Mouse (Mus musculus): ENCODE results near the gene Tmem132d. TPM values are rescaled to one million over a fixed set of nuclear protein-coding genes. Genes with fewer than 3 reads are reported as not detected.

The Tmem132d gene
- polyA plus RNA-seq, 1 experiment, result 5.3 TPM

GRCm38 (mm10) chr5:127885566-127886505, 547.0 kb downstream of the Tmem132d start:
- WGBS, result 92% methylated on average over 18 of the region's 18 CpGs
- H3K4me1 ChIP-seq (ENCODE audit: control insufficient read depth, insufficient read depth, low read length), result no peaks in the 10 kb centered on the region
- DNase-seq, result no peak
- TF ChIP-seq CTCF (IDR thresholded peaks at IDR 0.05; ENCODE audit: insufficient read depth, low read length) (no peak), POLR2A (IDR thresholded peaks at IDR 0.05; ENCODE audit: borderline replicate concordance, extremely low read depth, low read depth, low read length) (no peak)
- H3K4me3 ChIP-seq (replicated peaks; ENCODE audit: extremely low read depth, low read depth, low read length), result no peak overlapping the region

GRCm38 (mm10) chr5:127883021-127883420, 549.9 kb downstream of the Tmem132d start:
- no peak for DNase-seq
- WGBS, result 68% methylated on average over 9 of the region's 10 CpGs
- no peak for TF ChIP-seq POLR2A (IDR thresholded peaks at IDR 0.05; ENCODE audit: borderline replicate concordance, extremely low read depth, low read depth, low read length)
- TF ChIP-seq CTCF (IDR thresholded peaks at IDR 0.05; ENCODE audit: insufficient read depth, low read length), result no peak

GRCm38 (mm10) chr5:127874461-127874860, 558.4 kb downstream of the Tmem132d start:
- no peak for TF ChIP-seq CTCF (IDR thresholded peaks at IDR 0.05; ENCODE audit: insufficient read depth, low read length)
- TF ChIP-seq POLR2A (IDR thresholded peaks at IDR 0.05; ENCODE audit: borderline replicate concordance, extremely low read depth, low read depth, low read length), result no peak
- H3K4me1 ChIP-seq (ENCODE audit: control insufficient read depth, insufficient read depth, low read length), result no peaks in the 10 kb centered on the region
- no peak overlapping the region for H3K4me3 ChIP-seq (replicated peaks; ENCODE audit: extremely low read depth, low read depth, low read length)
- no peak for DNase-seq
- 78% methylated on average over 6 of the region's 6 CpGs for WGBS

More at GRCm38 (mm10) chr5:127883021-127883420, 549.9 kb downstream of the Tmem132d start:
- no peaks in the 10 kb centered on the region for H3K4me1 ChIP-seq (ENCODE audit: control insufficient read depth, insufficient read depth, low read length)
- no peak overlapping the region for H3K4me3 ChIP-seq (replicated peaks; ENCODE audit: extremely low read depth, low read depth, low read length)

- TF ChIP-seq POLR2A (IDR thresholded peaks at IDR 0.05; ENCODE audit: borderline replicate concordance, extremely low read depth, low read depth, low read length) (no peak), CTCF (IDR thresholded peaks at IDR 0.05; ENCODE audit: insufficient read depth, low read length) (no peak)
- no peak for DNase-seq
- 84% methylated on average over 6 of the region's 6 CpGs for WGBS
- H3K4me1 ChIP-seq (ENCODE audit: control insufficient read depth, insufficient read depth, low read length), result no peaks in the 10 kb centered on the region
- no peak overlapping the region for H3K4me3 ChIP-seq (replicated peaks; ENCODE audit: extremely low read depth, low read depth, low read length)
Observed at GRCm38 (mm10) chr5:127865157-127865556, 567.7 kb downstream of the Tmem132d start.

GRCm38 (mm10) chr5:127859719-127860118, 573.2 kb downstream of the Tmem132d start:
- Histone ChIP-seq H3K4me1 (ENCODE audit: control insufficient read depth, insufficient read depth, low read length) (no peaks in the 10 kb centered on the region), H3K4me3 (replicated peaks; ENCODE audit: extremely low read depth, low read depth, low read length) (no peak overlapping the region)
- no peak for DNase-seq
- 66% methylated on average over 2 of the region's 2 CpGs for WGBS
- TF ChIP-seq CTCF (IDR thresholded peaks at IDR 0.05; ENCODE audit: insufficient read depth, low read length), result no peak

- no peak for TF ChIP-seq POLR2A (IDR thresholded peaks at IDR 0.05; ENCODE audit: borderline replicate concordance, extremely low read depth, low read depth, low read length)
- TF ChIP-seq CTCF (IDR thresholded peaks at IDR 0.05; ENCODE audit: insufficient read depth, low read length), result no peak
- Histone ChIP-seq H3K4me1 (ENCODE audit: control insufficient read depth, insufficient read depth, low read length) (no peaks in the 10 kb centered on the region), H3K4me3 (replicated peaks; ENCODE audit: extremely low read depth, low read depth, low read length) (no peak overlapping the region)
- no peak for DNase-seq
- 77% methylated on average over 1 of the region's 1 CpGs for WGBS
Observed at GRCm38 (mm10) chr5:127852305-127852704, 580.6 kb downstream of the Tmem132d start.

GRCm38 (mm10) chr5:127831791-127832190, 601.1 kb downstream of the Tmem132d start:
- WGBS, result 87% methylated on average over 2 of the region's 2 CpGs
- H3K4me3 ChIP-seq (replicated peaks; ENCODE audit: extremely low read depth, low read depth, low read length), result no peak overlapping the region
- TF ChIP-seq CTCF (IDR thresholded peaks at IDR 0.05; ENCODE audit: insufficient read depth, low read length), result no peak
- no peak for TF ChIP-seq POLR2A (IDR thresholded peaks at IDR 0.05; ENCODE audit: borderline replicate concordance, extremely low read depth, low read depth, low read length)
- no peak for DNase-seq
- no peaks in the 10 kb centered on the region for H3K4me1 ChIP-seq (ENCODE audit: control insufficient read depth, insufficient read depth, low read length)

GRCm38 (mm10) chr5:127830831-127831230, 602.0 kb downstream of the Tmem132d start:
- Histone ChIP-seq H3K4me1 (ENCODE audit: control insufficient read depth, insufficient read depth, low read length) (no peaks in the 10 kb centered on the region), H3K4me3 (replicated peaks; ENCODE audit: extremely low read depth, low read depth, low read length) (no peak overlapping the region)
- WGBS, result 50% methylated on average over 1 of the region's 1 CpGs
- DNase-seq, result no peak
- no peak for TF ChIP-seq POLR2A (IDR thresholded peaks at IDR 0.05; ENCODE audit: borderline replicate concordance, extremely low read depth, low read depth, low read length)
- no peak for TF ChIP-seq CTCF (IDR thresholded peaks at IDR 0.05; ENCODE audit: insufficient read depth, low read length)

- Histone ChIP-seq H3K4me1 (ENCODE audit: control insufficient read depth, insufficient read depth, low read length) (no peaks in the 10 kb centered on the region), H3K4me3 (replicated peaks; ENCODE audit: extremely low read depth, low read depth, low read length) (no peak overlapping the region)
- WGBS, result 88% methylated on average over 6 of the region's 6 CpGs
- TF ChIP-seq CTCF (IDR thresholded peaks at IDR 0.05; ENCODE audit: insufficient read depth, low read length), result no peak
- DNase-seq, result no peak
Observed at GRCm38 (mm10) chr5:127828756-127829155, 604.1 kb downstream of the Tmem132d start.

GRCm38 (mm10) chr5:127821960-127822359, 610.9 kb downstream of the Tmem132d start:
- TF ChIP-seq POLR2A (IDR thresholded peaks at IDR 0.05; ENCODE audit: borderline replicate concordance, extremely low read depth, low read depth, low read length) (no peak), CTCF (IDR thresholded peaks at IDR 0.05; ENCODE audit: insufficient read depth, low read length) (no peak)
- no peaks in the 10 kb centered on the region for H3K4me1 ChIP-seq (ENCODE audit: control insufficient read depth, insufficient read depth, low read length)
- H3K4me3 ChIP-seq (replicated peaks; ENCODE audit: extremely low read depth, low read depth, low read length), result no peak overlapping the region
- no peak for DNase-seq
- 53% methylated on average over 1 of the region's 1 CpGs for WGBS
